Mouse (Mus musculus) B cell, adult 62 days (primary cell): ENCODE results near the gene Vmn2r32. TPM values are rescaled to one million over a fixed set of nuclear protein-coding genes. Genes with fewer than 3 reads are reported as not detected.

Experiments used
- total RNA-seq: library from RNA; stranded (reverse); gene quantifications from 4 replicates; pipeline ENCODE4 v1.2.4, GENCODE M21; 2023

Gene Vmn2r32
- not detected in 4 replicates for total RNA-seq

GRCm38 (mm10) chr7:7479918-7480317 is at the start of gene Vmn2r32:
Vmn2r32 (minus strand) TSS chr7:7480018.

Other genes with a start within 250 kb of the Vmn2r32 start
- gene Vmn2r29, start 232.7 kb downstream of the Vmn2r32 start, total RNA-seq = 0.37 to 0.48 TPM in 2 of 4 replicates, not detected in the others
- 0.50 to 2.0 TPM (median 0.68 TPM) in 4 replicates for gene Gm45844, start 201.7 kb downstream of the Vmn2r32 start, total RNA-seq
- 43.6 to 50.1 TPM (median 46.1 TPM) in 4 replicates for gene Clcn4, start 179.2 kb downstream of the Vmn2r32 start, total RNA-seq
- not detected in 4 replicates for gene Vmn2r30, start 142.4 kb downstream of the Vmn2r32 start, total RNA-seq
- not detected in 4 replicates for gene Gm45783, start 105.4 kb downstream of the Vmn2r32 start, total RNA-seq
- gene Vmn2r31, start 80.3 kb downstream of the Vmn2r32 start, total RNA-seq = not detected in 4 replicates
- not detected in 4 replicates for gene Vmn2r33, start 86.8 kb upstream of the Vmn2r32 start, total RNA-seq
- not detected in 4 replicates for gene Vmn2r34, start 209.5 kb upstream of the Vmn2r32 start, total RNA-seq